Mouse (Mus musculus) adrenal gland, postnatal 4 days (tissue): ENCODE results near the gene Gm20388. TPM values are rescaled to one million over a fixed set of nuclear protein-coding genes. Genes with fewer than 3 reads are reported as not detected.

ENCODE experiments used
- DNase-seq, 2 experiments: peaks; one replicate each; pipeline ENCODE4 v3.0.0; 2021 to 2022; ENCODE audit warnings: low spot score in 2 of 2, mixed read lengths in 2 of 2
- total RNA-seq, 2 experiments: library from RNA; stranded (reverse); gene quantifications; 2 replicates each; pipeline ENCODE4 v1.2.3; 2021

The Gm20388 gene
- total RNA-seq, 2 experiments from 2014 or later, result 8.8 TPM; not detected in 1

DNA sequence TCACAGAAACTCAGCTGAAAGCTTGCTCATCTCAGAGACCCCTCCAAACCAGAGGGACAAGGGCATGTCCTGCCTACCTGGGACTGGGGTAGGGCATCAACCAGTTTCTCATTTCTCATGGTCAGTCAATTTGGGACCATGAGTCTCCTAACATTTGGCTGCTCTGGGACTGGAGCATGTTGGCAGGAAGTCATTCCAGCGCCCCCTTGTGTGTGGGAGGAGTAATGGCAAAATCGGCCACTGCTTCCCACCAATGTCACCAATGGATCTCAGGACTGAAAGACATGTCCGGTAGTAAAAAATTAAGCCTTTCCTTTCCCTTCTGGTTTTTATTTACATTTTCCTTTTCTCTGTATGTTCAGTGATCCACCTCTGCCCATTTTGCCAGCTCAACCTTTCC, 1318.3 kb downstream of the Gm20388 start:
- no peak for DNase-seq

DNA sequence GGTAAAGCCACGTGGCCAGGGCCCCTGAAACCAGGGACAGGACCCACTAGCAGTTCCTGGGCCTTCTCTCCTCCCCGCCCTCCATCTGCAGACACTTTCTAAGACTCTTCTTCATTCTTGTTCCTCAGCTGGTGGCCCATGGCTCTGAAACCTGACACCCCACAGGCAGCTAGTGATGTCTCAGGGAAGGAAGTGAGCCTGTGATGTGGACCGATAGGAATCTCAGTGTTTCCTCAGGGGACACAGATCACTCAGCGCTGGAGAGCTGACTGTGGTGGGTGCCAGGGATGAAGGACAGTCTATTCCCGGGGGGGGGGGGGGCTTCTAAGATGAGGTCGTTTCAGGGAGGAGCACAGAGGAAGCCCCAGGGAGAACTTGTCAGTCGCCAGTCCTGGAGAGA, 1318.9 kb downstream of the Gm20388 start:
- no peak for DNase-seq

DNA sequence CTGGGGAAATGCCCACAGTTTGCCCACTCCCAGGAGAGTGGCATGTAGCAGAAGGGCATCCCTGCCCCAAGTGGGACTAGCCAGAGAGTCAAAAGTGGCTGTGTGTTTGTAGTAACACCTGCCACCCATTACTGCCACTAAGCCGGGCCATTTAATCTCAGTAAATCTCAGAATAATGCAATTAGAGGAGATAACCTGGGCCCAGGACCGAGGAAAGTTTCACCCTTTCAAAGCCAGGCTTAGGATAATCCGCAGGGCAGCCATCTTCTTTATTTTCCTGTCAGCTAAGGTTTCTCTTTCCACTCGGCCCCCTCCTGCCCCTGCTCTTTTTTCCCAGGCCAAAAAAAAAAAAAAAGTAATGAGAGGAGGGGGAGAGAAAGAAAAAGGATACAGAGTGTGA, 1322.6 kb downstream of the Gm20388 start:
- no peak for DNase-seq

DNA sequence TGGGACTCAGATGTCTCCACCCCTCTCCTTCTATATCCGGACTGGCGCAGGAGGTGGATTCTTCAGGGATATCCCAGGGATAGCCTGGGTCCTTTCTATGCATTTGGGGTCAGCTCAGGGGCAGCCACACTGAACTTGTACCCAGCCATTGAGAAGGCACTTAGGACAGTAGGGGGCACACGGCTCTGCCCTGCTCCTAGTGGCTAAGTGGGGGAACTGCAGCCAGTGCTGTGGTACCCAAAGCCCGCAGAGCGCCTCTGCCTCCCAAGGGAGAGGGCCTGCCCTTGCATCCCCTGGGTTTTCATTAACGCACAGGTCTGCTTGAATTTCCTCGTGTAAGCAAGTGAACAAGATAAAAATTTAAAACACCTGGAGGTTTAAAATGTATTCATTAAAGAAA, 1324.3 kb downstream of the Gm20388 start:
- DNase-seq, result no peak

DNA sequence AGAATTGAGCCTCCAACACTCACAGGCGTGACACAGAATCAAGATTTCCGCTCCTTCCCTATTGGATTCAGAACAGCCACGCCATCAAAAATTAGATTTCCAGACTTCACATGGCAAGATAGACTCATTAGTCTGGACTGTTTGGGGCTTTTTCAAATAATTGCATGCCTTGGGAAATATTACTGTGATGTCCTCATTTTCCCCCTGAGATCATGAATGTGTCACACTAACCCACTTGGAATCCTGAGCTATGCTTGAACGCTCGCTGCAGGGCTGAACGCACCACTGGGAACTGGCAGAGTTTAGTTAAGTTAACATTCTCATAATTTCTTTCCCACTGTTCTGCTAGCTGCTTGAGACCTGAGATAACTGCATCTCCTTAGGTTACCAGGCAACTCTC, 1329.0 kb downstream of the Gm20388 start:
- DNase-seq, result no peak

DNA sequence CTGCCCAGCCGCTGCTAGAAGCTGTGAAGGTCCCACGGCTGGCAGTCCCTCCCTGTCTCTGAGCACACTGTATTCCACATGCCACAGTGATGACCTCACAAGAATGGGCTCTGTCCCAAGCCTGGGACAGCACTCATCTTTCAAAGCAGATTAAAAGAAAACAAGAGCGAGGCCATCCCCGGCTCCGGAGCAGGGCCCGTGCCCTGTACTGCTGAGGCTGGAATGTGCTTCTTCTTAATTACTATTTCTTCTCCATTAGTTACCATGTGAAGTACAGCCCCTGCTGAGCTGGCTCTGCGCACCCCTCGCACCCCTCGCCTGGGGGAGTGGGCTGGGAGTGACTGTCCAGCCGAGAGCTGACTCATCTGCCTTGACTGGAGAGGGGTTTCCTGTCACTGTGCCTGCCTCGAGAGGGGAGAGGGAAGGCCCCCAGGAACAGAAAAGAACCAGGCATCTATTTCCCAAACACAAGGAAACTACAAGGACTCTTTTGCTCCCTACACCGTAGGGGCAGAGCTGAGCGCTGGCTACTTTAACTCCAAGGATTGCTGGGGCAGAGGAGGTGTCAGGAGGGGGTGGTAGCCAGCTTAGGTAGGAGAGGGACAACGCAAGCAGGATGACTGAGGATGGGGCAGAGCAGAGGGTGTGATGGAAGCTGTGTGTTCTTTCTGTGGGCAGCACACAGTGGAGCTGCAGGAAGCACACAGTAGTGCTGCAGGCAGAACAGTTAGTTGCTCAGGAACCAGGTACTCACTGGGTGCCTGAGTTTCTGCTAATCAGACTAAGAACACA, 1331.3 kb downstream of the Gm20388 start:
- DNase-seq, result no peak

DNA sequence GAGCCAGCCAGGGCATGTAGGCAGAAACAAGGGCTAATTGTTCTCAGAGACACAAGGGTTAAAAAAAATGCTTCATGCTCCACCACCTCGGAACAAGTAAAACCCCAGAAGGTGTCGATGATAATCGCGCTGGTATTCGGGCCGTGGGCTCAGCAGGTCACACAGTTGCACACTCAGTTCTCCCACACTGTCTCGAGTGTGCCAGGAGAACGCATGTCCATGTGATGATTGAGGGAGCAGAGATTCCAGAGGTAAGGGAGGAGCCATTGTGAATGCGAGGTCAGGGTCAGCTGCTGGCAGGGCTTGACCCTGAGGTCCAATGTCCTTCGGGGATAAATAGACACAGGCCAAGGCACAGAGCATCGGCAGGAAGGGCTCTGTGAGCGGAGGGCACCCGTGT, 1332.0 kb downstream of the Gm20388 start:
- no peak for DNase-seq

DNA sequence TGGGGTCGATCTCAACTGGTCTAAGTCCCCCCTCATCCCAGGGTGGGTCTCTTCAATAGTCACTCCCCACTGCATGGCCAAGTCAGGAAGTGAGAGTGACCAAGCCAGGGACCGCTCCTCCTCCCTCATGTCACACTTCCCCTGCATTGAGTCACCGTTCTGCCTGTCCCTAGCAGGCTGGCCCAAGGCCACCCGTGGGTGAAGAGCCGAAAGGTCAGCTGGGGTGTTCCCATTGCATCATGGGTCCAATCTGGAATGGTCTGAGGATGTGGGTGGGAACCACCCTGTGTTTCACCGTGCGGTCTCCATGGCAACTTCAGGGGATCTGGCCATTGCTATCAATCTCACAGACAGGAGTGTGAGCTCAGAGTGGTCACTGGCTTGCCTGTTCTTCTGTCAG, 1338.2 kb downstream of the Gm20388 start:
- peak; percentile 24 to 53 for DNase-seq

DNA sequence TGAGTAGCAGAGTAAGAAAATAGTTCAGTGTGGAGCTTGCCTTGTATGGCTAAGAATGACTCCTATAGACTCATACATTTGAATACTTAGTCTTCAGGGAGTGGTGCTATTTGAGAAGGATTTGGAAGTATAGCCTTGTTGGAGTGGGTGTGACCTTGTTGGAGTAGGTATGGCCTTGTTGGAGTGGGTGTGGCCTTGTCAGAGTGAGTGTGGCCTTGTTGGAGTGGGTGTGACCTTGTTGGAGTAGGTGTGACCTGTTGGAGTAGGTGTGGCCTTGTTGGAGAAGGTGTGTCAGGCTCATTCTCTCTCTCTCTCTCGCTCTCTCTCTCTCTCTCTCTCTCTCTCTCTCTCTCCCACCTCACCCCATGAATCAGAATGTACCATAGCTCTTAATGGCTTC, 1338.8 kb downstream of the Gm20388 start:
- DNase-seq, result no peak

DNA sequence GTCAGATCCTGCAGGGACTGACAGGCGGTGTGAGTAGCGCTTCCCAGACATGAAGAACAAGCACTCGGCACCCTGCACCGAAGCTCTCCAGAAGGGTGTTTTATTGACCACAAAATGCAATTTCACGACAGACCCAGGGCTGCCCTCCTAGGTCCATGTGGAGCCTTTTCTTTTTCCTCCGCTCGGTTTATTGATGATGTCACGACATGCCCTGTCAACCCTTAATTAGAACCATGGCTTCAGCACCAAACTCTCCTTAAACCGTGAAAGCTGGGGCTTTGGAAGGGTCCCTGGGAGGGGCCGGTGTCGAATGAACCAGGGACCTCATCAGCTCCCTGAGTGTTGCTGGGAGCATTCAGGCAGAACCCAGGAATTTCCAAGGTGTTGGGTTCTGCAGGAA, 1340.4 kb downstream of the Gm20388 start:
- no peak for DNase-seq

DNA sequence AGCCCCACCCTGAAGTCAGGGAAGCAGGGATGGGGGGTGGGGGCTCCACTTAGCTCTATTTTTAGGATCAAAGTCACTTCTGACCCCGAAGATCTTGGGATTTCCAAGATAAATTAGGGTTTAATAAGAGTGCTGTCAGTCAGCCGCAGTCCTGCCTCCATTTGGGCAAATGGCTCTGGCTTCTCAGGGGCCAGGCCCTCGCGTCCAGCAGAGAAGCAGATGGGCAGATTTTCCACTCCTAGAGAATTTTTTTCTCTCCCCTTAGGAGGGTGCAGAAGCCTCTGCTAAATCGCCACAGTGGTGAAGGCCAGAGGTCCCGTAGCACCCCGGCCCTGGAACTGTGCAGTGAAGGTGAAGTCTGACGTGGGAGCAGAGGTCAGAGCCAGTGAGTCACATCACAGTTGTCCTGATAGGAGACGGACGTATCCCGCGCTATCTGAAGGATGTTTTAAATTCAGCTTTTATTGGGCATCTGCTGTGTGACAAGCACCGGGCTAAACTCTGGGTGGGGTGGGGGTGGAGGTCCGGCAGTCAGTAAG, 1345.2 kb downstream of the Gm20388 start:
- DNase-seq, result no peak

DNA sequence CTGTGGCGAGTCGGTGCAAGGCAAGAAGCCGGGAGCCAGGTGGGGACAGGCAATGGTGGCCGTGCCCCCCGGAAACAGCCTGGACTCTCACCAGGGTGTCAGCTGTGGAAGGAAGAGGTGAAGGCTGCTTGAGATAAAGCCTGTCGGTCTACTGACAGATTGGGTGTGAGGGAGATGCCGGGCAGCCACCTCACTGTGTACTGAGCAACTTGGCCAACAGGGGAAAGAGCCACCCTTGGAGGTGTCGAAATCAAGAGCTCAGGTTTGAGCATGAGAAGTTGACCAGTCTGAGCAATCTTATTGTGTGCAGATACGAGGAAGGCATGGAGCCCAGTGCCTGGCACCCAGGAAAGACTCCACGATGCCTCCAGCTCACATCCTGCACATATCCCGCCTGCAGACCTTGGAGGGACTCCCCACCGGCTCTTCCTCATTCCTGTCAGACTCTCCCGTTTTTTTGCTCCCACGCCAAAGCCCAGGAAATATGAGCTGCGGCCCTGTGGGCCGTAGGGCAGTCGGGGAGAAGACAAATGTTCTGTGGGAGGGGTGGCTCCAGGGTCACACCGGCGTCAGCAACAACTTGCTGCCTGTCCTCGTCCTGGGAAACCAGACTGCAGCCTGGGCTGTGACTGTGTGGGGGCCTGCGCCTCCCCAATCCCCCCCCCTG, 1347.6 kb downstream of the Gm20388 start:
- DNase-seq, result no peak

DNA sequence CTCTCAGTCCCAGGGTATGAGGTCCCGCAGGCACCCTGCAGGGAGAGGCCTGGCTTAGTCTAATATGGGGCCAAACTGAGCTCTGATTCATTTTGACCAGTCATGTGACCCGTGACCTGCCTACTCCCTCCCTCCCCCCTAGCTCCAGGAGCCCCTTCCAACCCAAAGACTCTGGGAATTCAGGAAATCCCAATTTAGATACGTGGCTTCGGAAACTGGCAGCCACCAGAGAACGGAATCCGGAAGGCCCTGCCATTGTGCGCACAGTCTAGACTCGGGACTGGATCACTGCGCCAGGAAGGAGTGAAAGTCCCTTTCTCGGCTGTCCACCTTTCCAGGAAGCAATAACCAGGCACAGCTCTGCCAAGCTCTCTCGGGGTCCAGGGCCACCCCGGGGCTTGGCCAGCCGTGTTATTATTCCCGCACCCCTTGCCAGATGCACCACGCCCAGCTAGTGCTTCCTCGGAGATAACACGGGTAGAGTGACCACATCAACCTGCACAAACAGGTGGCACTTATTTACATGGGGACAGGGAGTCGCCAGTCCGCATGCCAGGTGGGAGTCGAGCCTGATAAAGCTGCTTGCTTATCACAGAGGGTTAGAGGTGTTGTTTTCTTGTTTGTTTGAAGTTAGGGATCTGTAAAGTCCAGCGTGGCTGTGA, 1352.2 kb downstream of the Gm20388 start:
- no peak for DNase-seq

DNA sequence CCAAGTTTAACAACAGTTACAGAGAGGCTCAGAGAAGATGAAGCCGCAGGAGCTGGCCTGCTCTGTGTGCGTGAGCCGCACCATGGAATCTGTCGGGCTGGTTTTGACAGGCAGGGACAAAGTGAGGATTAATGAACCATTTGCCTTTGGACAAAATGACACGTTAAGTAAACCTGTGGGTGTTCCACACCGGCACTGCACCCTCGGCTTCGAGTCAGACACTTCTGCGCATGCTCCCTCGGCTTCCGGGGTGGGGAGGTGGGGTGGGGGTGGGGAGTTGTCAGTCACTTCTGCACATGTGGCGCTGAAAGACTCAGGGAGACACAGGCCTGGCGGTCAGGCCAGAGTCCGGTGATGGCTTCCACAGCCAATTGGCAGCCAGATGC, 1352.7 kb downstream of the Gm20388 start:
- DNase-seq, result no peak

DNA sequence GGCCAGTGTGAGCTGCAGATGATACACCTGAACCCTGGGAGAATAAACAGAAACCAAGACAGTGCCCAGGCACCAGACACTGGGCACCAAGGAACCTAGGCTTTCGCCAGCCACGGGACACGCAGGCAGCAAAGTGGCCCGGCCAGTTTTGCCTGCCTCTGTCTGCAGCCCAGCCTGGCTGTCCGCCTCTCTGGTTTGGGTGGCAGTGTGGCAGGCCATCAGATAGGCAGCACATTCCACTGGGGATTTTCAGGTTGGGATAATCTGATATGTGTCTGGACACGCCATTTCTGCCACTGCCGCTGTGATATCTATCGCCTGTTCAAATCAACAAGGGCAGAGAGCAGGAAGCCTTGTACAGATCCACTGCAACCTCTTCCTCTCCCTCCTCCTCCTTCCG, 1353.6 kb downstream of the Gm20388 start:
- DNase-seq, result no peak

DNA sequence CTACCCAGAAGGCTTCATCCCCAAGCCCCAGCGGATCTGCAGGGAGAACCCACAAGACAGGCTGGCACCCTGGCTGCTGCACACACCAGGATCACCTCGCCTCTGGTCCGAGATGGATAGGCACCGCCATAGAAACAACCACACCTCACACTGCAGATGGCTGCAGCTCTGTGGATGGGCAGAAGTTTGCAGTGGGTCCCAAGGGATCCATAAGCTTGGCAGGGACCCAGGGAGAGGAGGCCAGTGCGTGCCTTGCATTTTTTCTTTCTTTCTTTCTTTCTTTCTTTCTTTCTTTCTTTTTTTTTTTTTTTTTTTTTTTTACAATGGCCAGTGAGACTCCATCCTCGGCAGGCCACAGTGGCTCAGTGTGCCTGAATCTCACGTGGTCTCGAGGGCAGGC, 1360.9 kb downstream of the Gm20388 start:
- no peak for DNase-seq

DNA sequence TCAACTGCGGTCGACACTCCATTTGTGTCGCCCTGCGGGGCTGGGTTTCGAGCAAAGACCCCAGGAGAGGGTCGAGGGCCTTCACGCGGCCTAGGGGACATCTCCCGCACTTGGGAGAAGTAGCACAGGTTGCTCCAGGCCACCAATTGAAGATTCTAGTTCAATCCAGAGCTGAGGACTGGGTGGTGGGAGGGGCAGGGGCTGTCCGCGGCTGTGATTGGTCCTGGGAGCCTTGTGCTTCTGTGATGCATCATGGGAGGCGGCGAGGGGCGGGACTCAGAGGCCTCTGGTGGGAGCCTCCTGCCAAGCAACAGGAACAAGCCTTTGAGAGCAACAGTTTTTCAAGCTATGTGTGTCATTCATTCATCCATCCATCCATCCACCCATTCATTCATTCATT, 1362.6 kb downstream of the Gm20388 start:
- no peak for DNase-seq

DNA sequence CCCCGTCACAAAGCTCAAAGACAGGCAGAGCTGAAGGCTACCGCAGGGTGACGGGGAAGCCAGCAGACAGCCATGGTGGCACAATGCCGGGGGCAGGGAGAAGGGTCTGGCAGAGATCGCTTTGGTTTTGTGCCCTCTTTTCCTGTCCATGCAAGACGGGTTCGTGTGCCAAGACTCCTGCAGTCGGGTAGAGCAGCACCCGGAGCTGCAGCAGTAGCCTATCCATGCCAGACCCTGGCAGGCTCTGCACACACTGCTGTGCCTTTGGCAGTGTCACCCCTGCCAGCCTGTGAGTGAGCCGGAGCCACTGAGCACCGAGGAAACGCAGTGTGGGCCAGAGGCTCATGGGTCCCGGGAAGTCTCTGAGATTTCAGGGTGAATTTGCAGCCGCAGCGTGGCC, 1363.0 kb downstream of the Gm20388 start:
- DNase-seq, result no peak

DNA sequence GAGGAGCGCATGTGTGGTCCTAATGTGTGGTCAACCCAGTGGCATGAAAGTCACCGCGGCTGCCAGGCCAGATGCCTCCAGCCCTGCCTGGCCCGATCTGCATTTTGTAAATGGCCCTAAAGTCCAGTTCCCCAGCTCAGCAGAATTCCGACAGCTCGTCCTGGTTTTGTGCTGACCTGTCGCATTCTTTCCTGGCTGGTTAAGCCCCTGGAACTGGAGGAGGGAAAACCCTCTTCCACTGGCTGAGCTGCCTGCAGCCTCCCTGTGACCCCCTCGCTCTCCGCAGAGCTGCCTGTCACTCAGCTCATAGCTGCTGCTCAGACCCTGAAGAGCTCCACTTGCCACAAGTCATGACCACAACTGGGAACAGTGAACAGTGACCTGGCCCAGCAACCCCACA, 1369.8 kb downstream of the Gm20388 start:
- DNase-seq, result no peak

DNA sequence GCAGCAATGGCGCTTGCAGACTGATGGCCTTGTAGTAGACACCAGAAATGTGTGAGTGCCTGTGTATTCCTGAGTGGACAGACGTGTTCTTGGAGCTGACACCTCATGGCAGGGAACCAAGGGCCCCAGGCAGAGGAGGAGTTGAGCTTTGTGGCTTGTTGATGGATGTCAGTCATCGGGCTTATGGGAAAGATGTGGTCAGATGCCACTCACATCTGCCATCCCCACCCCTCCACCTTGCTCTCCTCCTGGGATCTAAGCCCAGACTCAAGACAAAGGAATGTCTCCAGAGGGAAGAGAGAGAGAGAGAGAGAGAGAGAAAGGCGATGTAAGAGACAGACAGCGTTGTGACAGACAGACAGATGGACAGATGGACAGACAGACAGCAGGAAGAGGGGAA, 1378.7 kb downstream of the Gm20388 start:
- no peak for DNase-seq

DNA sequence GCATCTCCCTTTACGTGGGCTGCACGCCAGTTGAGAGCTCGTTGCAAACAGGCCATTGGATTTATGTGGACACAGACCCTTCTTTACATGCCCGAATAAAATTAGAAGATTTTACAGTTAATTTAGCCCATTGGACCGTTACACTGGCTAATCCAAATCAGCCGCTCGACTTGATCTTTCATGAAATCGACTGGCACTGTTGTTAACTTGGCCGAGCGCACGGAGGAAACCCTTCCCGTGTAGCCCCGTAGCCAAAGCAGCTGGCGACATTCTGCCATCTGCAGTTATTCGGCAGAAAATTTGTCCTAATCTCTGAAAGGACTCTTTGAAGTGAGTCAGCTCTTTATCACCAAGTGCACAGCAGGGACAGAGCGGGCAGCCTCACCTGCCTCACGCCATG, 1379.9 kb downstream of the Gm20388 start:
- DNase-seq, result no peak

DNA sequence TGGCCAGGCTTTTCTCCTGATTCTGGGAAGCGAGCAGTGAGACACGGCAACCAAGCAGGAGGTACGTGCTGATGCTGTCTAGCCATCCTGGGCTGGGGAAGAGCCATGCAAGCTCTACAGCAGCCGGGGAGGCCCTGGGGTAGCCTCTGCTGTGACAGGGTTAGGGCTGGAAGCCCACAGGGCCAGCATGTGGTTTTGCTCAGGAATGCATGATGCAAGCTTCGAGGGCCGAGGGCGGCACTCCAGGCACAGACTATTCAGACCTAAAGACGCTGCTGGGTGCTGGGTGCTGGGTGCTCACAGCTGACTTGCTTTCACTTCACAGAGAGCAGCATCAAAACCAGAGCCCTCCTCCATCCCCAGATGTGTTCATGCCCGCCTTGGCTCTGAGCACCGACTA, 1382.8 kb downstream of the Gm20388 start:
- DNase-seq, result no peak
